Mouse (Mus musculus): ENCODE measurements at regions not wholly inside any gene's neighbourhood (a gene's known extent, or its start where the extent isn't known, plus 50 kb on each side); places are given as distances from the start of the nearest gene placed in this dataset.

GRCm38 (mm10) chr8:8812051-8812806, 121.9 kb upstream of the Arglu1 start:
- Histone ChIP-seq H3K4me1 (ENCODE audit: control insufficient read depth in 1 of 2, insufficient read depth in 2 of 2) (no peaks in the 10 kb centered on the region), H3K4me3 (replicated peaks in 1 of 3; ENCODE audit: low read depth in 2 of 3, low read length in 2 of 3, poor library complexity in 1 of 3) (no peak overlapping the region), H3K79me2 (replicated peaks; ENCODE audit: control insufficient read depth, extremely low read depth, insufficient read depth, poor library complexity, severe bottlenecking) (no peaks in the 10 kb centered on the region), H3K9ac (ENCODE audit: insufficient read depth, low read depth) (no peak overlapping the region), H3K27me3 (replicated peaks) (no peaks in the 10 kb centered on the region), H3K9me3 (replicated peaks; ENCODE audit: low read length) (peaks cover 71% of the 10 kb centered on the region), H3K27ac (ENCODE audit: insufficient read depth, low read depth) (no peak overlapping the region), H3K4me2 (ENCODE audit: insufficient read depth, low read depth, poor library complexity, severe bottlenecking) (no peak overlapping the region), H3K36me3 (replicated peaks in 1 of 2; ENCODE audit: control insufficient read depth in 1 of 2, insufficient read depth in 1 of 2, low read length in 1 of 2) (no peaks in the 10 kb centered on the region)
- in situ Hi-C loops (cut with MboI; ENCODE audit: low pct_ligation_motif_present, low pct_unique_long_range_greater_than_20kb, low sequenced_read_pairs) (no loop called here), dilution Hi-C loops (cut with MboI; ENCODE audit: extremely low pct_ligation_motif_present, extremely low pct_unique_long_range_greater_than_20kb, low sequenced_read_pairs) (no loop called here)
- TF ChIP-seq NRF1 (IDR thresholded peaks at IDR 0.05; ENCODE audit: low read depth, low read length): no peak
- TF ChIP-seq KAT2A (IDR thresholded peaks at IDR 0.05; ENCODE audit: insufficient replicate concordance, low read length): no peak
- TF ChIP-seq ZNF384 (IDR thresholded peaks at IDR 0.05; ENCODE audit: low read depth, low read length): no peak
- no peak for TF ChIP-seq POLR2AphosphoS2 (IDR thresholded peaks at IDR 0.05; ENCODE audit: low read depth, low read length)
- no peak for TF ChIP-seq RCOR1 (conservative IDR thresholded peaks at IDR 0.05; ENCODE audit: low read depth, low read length)
- no peak for TF ChIP-seq NELFE (IDR thresholded peaks at IDR 0.05; ENCODE audit: low read depth, low read length)
- no peak for TF ChIP-seq ZKSCAN1 (IDR thresholded peaks at IDR 0.05; ENCODE audit: borderline replicate concordance, low read depth, low read length)
- no peak for TF ChIP-seq MAFK (IDR thresholded peaks at IDR 0.05; ENCODE audit: insufficient replicate concordance, low read length)
- no peak for TF ChIP-seq MEF2A (IDR thresholded peaks at IDR 0.05; ENCODE audit: borderline replicate concordance, low read depth, low read length)
- TF ChIP-seq ZMIZ1 (IDR thresholded peaks at IDR 0.05; ENCODE audit: low read depth, low read length): no peak
- no peak for TF ChIP-seq CHD1 (IDR thresholded peaks at IDR 0.05; ENCODE audit: low read depth, low read length)
- no peak for TF ChIP-seq USF1 (IDR thresholded peaks at IDR 0.05; ENCODE audit: low read depth, low read length)
- TF ChIP-seq GABPA (IDR thresholded peaks at IDR 0.05; ENCODE audit: insufficient replicate concordance, low read depth, low read length): no peak
- TF ChIP-seq CTCF (conservative IDR thresholded peaks at IDR 0.05 in 1 of 2, IDR thresholded peaks at IDR 0.05 in 1 of 2; ENCODE audit: low read depth in 2 of 2, low read length in 2 of 2): no peak
- TF ChIP-seq MAX (IDR thresholded peaks at IDR 0.05; ENCODE audit: low read length): no peak
- TF ChIP-seq PAX5 (IDR thresholded peaks at IDR 0.05; ENCODE audit: low read length): no peak
- no peak for TF ChIP-seq JUND (conservative IDR thresholded peaks at IDR 0.05; ENCODE audit: low read depth, low read length)
- TF ChIP-seq USF2 (conservative IDR thresholded peaks at IDR 0.05; ENCODE audit: low read depth, low read length): no peak
- DNase-seq (ENCODE audit: extremely low read depth): no peak

- no peaks in the 10 kb centered on the region for H3K36me3 ChIP-seq (replicated peaks in 1 of 2; ENCODE audit: control insufficient read depth in 1 of 2, insufficient read depth in 1 of 2, low read length in 1 of 2)
- H3K4me3 ChIP-seq (replicated peaks in 1 of 3; ENCODE audit: low read depth in 2 of 3, low read length in 2 of 3, poor library complexity in 1 of 3): no peak overlapping the region
- H3K9ac ChIP-seq (ENCODE audit: insufficient read depth, low read depth): no peak overlapping the region
- H3K79me2 ChIP-seq (replicated peaks; ENCODE audit: control insufficient read depth, extremely low read depth, insufficient read depth, poor library complexity, severe bottlenecking): no peaks in the 10 kb centered on the region
- in situ Hi-C loops (cut with MboI; ENCODE audit: low pct_ligation_motif_present, low pct_unique_long_range_greater_than_20kb, low sequenced_read_pairs) (no loop called here), dilution Hi-C loops (cut with MboI; ENCODE audit: extremely low pct_ligation_motif_present, extremely low pct_unique_long_range_greater_than_20kb, low sequenced_read_pairs) (no loop called here)
- no peaks in the 10 kb centered on the region for H3K27me3 ChIP-seq (replicated peaks)
- DNase-seq (ENCODE audit: extremely low read depth): no peak
- H3K27ac ChIP-seq (ENCODE audit: insufficient read depth, low read depth): no peak overlapping the region
- no peaks in the 10 kb centered on the region for H3K4me1 ChIP-seq (ENCODE audit: control insufficient read depth in 1 of 2, insufficient read depth in 2 of 2)
- TF ChIP-seq JUN (IDR thresholded peaks at IDR 0.05; ENCODE audit: insufficient read depth, low read depth, low read length): no peak
- no peak for TF ChIP-seq MXI1 (IDR thresholded peaks at IDR 0.05; ENCODE audit: low read depth, low read length)
- no peak for TF ChIP-seq TCF12 (IDR thresholded peaks at IDR 0.05; ENCODE audit: low read depth, low read length)
- no peak for TF ChIP-seq NRF1 (IDR thresholded peaks at IDR 0.05; ENCODE audit: low read depth, low read length)
- no peak for TF ChIP-seq MAX (IDR thresholded peaks at IDR 0.05; ENCODE audit: low read length)
- H3K9me3 ChIP-seq (replicated peaks; ENCODE audit: low read length): peaks cover 75% of the 10 kb centered on the region
- H3K4me2 ChIP-seq (ENCODE audit: insufficient read depth, low read depth, poor library complexity, severe bottlenecking): no peak overlapping the region
Measured at GRCm38 (mm10) chr8:8810928-8811327, 120.6 kb upstream of the Arglu1 start.

Data from CH12.LX (cell line).